Mouse (Mus musculus) hindbrain, embryonic 12.5 days (tissue): Measurements from ENCODE around the gene Oaz1. TPM values are rescaled to one million over a fixed set of nuclear protein-coding genes. Genes with fewer than 3 reads are reported as not detected.
A peak's percentile ranks its signal among the peaks of the same experiment; 100 is the strongest.
"Not testable (repeated sequence)": the region's sequence is repeated elsewhere in the genome, so short reads cannot be mapped to it uniquely, and the experiment has no call there.

Source experiments
- ATAC-seq: fragments of 200-750 bp; cut with Nextera tagmentation; 2 replicates; pipeline ENCODE4 v1.8.0; 2017; ENCODE audit warnings: moderate TSS enrichment; ENCODE audit not compliant: low FRiP score
- H3K27ac ChIP-seq: fragments of 300-500 bp; sonication (generic); 2 replicates; pipeline ENCODE4 v1.5.1; 2016; ENCODE audit warnings: mild to moderate bottlenecking
- H3K27me3 ChIP-seq: fragments of 300-500 bp; sonication (generic); 2 replicates; pipeline ENCODE4 v1.6.1; 2016; ENCODE audit warnings: mild to moderate bottlenecking
- H3K36me3 ChIP-seq: fragments of 300-500 bp; sonication (generic); 2 replicates; pipeline ENCODE4 v1.6.1; 2016; ENCODE audit warnings: mild to moderate bottlenecking
- H3K4me1 ChIP-seq: fragments of 300-500 bp; sonication (generic); 2 replicates; pipeline ENCODE4 v1.6.1; 2016
- H3K4me2 ChIP-seq: fragments of 300-500 bp; sonication (generic); replicated peaks from 2 replicates; pipeline ENCODE4 v1.6.1; 2016; ENCODE audit warnings: mild to moderate bottlenecking
- H3K4me3 ChIP-seq: fragments of 300-500 bp; sonication (generic); 2 replicates; pipeline ENCODE4 v1.5.1; 2016; ENCODE audit warnings: mild to moderate bottlenecking
- H3K9ac ChIP-seq: fragments of 300-500 bp; sonication (generic); 2 replicates; pipeline ENCODE4 v1.6.1; 2016; ENCODE audit warnings: mild to moderate bottlenecking, moderate library complexity
- H3K9me3 ChIP-seq: fragments of 300-500 bp; sonication (generic); replicated peaks from 2 replicates; pipeline ENCODE4 v1.6.1; 2016; ENCODE audit warnings: mild to moderate bottlenecking
- WGBS: fragments of 180-500 bp; shearing (Covaris S2); methylation state at CpG from one replicate; pipeline ENCODE4 v1.1.7; 2016; 5-methylcytosine and 5-hydroxymethylcytosine counted together
- polyA plus RNA-seq: library from polyadenylated mRNA; unstranded; fragments of >200 nt; fragmentation: Nextera tagmentation; extraction: Ambion mirVana; gene quantifications from 2 replicates; pipeline ENCODE4 v1.2.1, GENCODE M21; 2016

Oaz1 gene
- polyA plus RNA-seq, 1 experiment from 2014 or later = 1,389 TPM

DNA sequence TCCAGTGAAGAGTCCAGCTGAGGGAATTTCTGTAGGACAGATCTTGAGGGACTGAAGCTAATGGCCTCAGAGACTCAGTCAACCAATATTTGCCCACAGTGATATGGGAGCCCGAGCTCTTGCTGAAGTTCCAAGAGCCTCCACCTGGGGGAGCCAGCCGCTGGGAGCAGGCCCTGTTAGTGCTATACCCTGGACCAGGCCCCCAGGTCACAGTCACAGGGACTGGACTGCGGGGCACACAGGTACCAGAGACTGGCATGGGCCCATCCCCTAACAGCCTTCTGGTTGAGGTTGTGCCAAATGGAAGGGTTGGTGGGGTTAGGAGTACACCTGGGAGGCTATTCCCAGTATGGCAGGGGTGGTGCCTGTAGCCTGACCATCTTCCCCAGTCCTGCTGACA lies 20.5 kb upstream of the Oaz1 start:
- H3K27me3 ChIP-seq = peaks cover 55% of the 10 kb centered on the region
- peaks cover 41% of the 10 kb centered on the region for H3K4me1 ChIP-seq
- 0 out of 2 replicates have a peak overlapping the region, but pooled peaks have one; percentile 47 for H3K4me3 ChIP-seq
- H3K4me2 ChIP-seq = no peak overlapping the region
- 23% methylated on average over 3 of the region's 3 CpGs for WGBS
- H3K36me3 ChIP-seq = peaks cover 46% of the 10 kb centered on the region
- no peak overlapping the region for H3K27ac ChIP-seq
- peak; percentile 31 for ATAC-seq
- no peaks in the 10 kb centered on the region for H3K9me3 ChIP-seq
- H3K9ac ChIP-seq = peak overlapping the region; percentile 76; the same call in 1 of the 2 replicates

DNA sequence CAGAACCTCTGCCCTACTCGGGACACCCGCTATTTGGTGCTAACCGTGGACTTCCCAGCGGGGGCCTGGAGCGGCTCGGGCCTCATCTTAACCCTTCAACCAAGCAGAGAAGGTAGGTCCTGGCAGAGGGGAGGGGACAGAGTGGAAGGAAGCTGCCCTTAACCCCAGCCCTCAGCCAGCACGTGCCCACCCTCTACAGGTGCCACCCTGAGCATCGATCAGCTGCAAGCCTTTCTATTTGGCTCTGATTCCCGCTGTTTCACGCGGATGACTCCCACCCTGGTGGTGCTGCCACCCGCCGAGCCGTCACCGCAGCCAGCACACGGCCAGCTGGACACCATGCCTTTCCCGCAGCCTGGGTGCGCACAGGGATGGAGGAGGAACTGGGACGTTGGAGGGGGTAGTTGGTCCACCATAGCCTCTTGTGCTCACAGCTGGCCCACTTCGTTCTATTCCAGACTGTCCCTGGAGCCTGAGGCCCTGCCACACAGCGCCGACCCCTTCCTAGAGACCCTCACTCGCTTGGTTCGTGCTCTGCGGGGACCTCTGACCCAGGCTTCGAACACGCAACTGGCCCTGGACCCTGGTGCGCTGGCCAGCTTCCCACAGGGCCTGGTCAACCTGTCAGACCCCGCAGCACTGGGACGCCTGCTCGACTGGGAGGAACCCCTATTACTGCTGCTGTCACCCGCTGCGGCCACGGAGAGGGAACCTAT lies 20.0 kb upstream of the Oaz1 start:
- peak overlapping the region; percentile 98 for H3K4me2 ChIP-seq
- WGBS = 36% methylated on average over 34 of the region's 34 CpGs
- peaks cover 40% of the 10 kb centered on the region for H3K36me3 ChIP-seq
- no peaks in the 10 kb centered on the region for H3K9me3 ChIP-seq
- peak overlapping the region; percentile 47 for H3K4me3 ChIP-seq
- peak overlapping the region; percentile 76 for H3K9ac ChIP-seq
- peaks cover 41% of the 10 kb centered on the region for H3K4me1 ChIP-seq
- ATAC-seq = peak; percentile 15; the same call in 1 of the 2 replicates
- peaks cover 60% of the 10 kb centered on the region for H3K27me3 ChIP-seq
- peak overlapping the region; percentile 76 for H3K27ac ChIP-seq

DNA sequence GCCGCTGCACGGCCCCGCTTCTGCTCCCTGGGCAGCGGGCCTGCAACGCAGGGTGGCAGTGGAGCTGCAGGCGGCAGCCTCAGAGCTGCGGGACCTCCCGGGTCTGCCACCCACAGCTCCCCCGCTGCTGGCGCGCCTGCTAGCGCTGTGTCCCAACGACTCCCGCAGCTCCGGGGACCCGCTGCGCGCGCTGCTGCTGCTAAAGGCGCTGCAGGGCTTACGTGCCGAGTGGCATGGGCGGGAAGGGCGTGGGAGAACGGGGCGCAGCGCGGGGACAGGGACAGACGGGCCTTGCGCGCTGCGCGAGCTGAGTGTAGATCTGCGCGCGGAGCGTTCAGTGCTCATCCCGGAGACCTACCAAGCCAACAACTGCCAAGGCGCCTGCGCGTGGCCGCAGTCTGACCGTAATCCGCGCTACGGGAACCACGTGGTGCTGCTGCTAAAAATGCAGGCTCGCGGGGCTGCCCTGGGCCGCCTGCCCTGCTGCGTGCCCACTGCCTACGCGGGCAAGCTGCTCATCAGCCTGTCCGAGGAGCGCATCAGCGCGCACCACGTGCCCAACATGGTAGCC lies 19.3 kb upstream of the Oaz1 start:
- Histone ChIP-seq H3K4me3 (peak overlapping the region; percentile 47), H3K27ac (peak overlapping the region; percentile 76), H3K9me3 (no peaks in the 10 kb centered on the region), H3K9ac (peak overlapping the region; percentile 76), H3K4me2 (peak overlapping the region; percentile 98), H3K27me3 (peaks cover 63% of the 10 kb centered on the region), H3K4me1 (peaks cover 41% of the 10 kb centered on the region), H3K36me3 (peaks cover 34% of the 10 kb centered on the region)
- peak; percentile 78 for ATAC-seq
- WGBS = under 1% methylated on average over 58 of the region's 58 CpGs

DNA sequence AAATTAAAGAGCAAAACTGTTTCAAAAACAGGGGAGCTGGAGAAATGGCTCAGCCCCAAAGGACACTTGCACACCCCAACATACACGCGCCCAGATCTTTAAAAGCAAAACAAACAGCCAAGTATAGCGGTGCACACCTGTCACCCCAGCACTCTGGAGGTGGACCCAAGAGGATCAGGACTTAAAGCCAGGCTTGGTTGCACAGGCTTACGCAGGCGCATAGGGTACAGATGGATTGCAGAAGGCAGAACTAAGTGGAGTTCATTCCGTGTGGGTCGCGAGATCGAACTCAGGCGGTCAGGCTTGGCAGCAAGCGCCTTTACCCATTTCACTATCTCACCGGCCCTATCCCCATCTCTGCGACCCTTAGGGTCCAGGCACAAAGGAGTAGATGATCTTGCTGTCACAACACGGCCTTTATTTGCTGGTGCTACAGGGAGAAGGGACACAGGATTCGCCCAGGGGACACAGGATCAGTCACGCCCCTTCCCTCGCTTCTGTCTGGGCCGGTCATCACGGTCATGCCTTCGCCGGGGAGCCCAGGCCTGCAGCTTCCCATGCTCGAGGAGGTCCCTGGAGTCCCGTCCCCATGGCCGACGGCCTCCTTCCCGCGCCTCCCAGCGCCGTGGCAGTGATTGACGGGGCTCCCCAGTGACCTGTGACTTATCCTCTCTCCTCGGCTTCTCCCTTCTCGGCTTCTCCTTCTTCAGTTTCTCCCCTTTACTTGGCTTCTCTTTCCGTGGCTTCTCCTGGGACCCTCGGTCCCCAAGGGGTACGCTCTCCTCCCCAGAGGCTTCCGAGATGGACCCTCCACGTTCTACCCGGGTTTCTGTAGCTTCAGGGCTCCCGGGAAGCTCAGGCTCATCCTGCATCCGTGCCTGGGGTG lies 18.1 kb upstream of the Oaz1 start:
- H3K27ac ChIP-seq = 0 out of 2 replicates have a peak overlapping the region, but pooled peaks have one; percentile 76
- H3K9ac ChIP-seq = 0 out of 2 replicates have a peak overlapping the region, but pooled peaks have one; percentile 76
- H3K4me1 ChIP-seq = peaks cover 41% of the 10 kb centered on the region
- peak overlapping the region; percentile 98 for H3K4me2 ChIP-seq
- WGBS = 17% methylated on average over 40 of the region's 40 CpGs
- H3K4me3 ChIP-seq = peak overlapping the region; percentile 19
- H3K27me3 ChIP-seq = peaks cover 65% of the 10 kb centered on the region
- ATAC-seq = no peak
- peaks cover 22% of the 10 kb centered on the region for H3K36me3 ChIP-seq
- no peaks in the 10 kb centered on the region for H3K9me3 ChIP-seq

DNA sequence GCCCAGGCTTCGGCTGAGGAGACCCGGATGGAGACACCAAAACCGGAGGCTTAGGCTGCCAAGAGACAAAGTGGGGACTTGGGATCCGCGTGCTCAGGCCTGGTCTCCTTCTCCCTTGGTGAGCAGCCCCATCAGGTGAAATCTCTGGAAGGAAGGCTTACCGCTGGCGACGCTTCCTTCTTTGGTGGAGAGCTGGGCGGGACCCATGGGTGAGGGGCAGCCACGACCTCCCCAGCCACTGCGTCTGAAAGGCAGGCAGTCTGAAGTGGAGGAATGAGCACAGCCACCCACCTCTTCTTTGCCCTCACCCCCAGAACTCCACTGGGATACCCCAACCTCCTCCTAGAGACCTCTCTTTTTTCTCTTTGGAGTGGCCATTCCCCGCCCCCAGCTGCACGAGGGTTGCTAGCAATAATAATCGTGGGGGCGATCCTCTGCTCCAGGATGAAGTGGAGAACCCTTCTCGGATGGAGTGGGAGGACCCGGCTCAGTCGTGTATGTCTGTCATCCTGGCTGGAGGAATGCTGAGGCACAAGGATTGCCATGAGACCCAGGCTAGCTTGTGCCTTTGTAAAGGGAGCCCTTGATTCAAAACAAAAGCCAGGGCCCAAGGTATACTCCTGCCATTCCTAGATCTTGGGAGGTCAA lies 17.3 kb upstream of the Oaz1 start:
- Histone ChIP-seq H3K9me3 (no peaks in the 10 kb centered on the region), H3K4me2 (peak overlapping the region; percentile 38), H3K27me3 (peaks cover 69% of the 10 kb centered on the region), H3K9ac (0 out of 2 replicates have a peak overlapping the region, but pooled peaks have one; percentile 33), H3K27ac (no peak overlapping the region), H3K36me3 (peaks cover 14% of the 10 kb centered on the region), H3K4me1 (peaks cover 41% of the 10 kb centered on the region), H3K4me3 (peak overlapping the region; percentile 19)
- no peak for ATAC-seq
- WGBS = 5% methylated on average over 18 of the region's 18 CpGs

DNA sequence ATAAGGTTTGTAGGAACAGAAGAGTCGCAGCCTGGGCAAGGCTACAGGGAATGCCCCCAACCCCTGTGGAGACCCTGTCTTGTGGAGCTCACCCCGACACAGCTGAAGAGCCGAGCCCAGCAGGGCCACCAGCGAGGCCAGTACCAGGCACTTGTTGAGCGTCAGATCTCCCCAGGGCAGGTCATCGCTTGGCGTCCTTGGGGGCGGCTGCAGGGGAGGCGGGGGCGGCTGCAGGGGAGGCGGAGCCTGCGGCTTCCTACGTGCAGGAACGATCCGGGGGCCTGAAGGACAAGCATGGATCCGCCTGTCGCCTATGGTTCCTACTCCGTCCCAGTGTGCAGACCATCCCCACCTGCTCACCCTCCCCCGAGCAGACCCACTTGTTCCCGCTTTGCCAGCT lies 16.4 kb upstream of the Oaz1 start:
- no peak overlapping the region for H3K4me3 ChIP-seq

DNA sequence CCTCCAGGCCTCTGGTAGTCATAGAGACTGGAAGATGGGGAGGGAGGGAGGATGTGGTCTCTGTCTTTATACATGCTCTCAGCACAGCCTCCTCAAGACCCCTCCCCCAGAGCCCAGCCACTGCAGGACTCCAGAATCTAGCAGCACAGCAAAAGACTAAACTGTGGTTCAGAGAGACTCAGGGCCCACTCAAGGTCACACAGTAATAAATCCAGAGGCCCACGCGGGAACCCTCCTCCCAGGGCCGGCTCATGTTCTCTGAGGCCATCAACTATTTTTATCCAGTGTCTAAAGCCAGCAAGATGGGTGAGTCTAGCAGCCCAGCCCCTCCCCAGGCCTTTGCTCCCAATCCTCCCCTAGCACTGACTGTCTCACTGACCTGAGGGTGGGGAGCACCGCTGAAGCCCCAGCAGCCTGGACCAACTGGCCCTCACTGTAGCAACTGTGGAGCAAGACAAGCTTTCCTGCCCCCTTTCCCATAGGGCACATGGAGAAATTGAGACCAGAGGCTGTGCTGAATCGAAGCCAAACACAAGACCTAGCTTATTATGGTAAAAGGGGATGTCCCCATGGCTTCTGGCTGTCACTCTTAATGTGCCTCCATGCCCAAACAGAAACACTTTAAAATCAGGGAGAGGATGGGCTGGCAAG lies 13.9 kb upstream of the Oaz1 start:
- H3K36me3 ChIP-seq = no peaks in the 10 kb centered on the region
- no peak for ATAC-seq
- no peak overlapping the region for H3K9ac ChIP-seq
- H3K27me3 ChIP-seq = peaks cover 42% of the 10 kb centered on the region
- WGBS = 67% methylated on average over 5 of the region's 5 CpGs
- no peak overlapping the region for H3K27ac ChIP-seq
- H3K4me3 ChIP-seq = no peak overlapping the region
- H3K4me2 ChIP-seq = no peak overlapping the region
- no peaks in the 10 kb centered on the region for H3K9me3 ChIP-seq
- peaks cover 23% of the 10 kb centered on the region for H3K4me1 ChIP-seq

More for the DNA sequence above, 16.4 kb upstream of the Oaz1 start:
- H3K27me3 ChIP-seq = peaks cover 62% of the 10 kb centered on the region
- H3K27ac ChIP-seq = no peak overlapping the region
- ATAC-seq = no peak
- 5% methylated on average over 20 of the region's 20 CpGs for WGBS
- H3K4me2 ChIP-seq = peak overlapping the region; percentile 23; the same call in 1 of the 2 replicates
- H3K9me3 ChIP-seq = no peaks in the 10 kb centered on the region
- no peak overlapping the region for H3K9ac ChIP-seq
- peaks cover 4% of the 10 kb centered on the region; the same call in 1 of the 2 replicates for H3K36me3 ChIP-seq
- H3K4me1 ChIP-seq = peaks cover 41% of the 10 kb centered on the region

DNA sequence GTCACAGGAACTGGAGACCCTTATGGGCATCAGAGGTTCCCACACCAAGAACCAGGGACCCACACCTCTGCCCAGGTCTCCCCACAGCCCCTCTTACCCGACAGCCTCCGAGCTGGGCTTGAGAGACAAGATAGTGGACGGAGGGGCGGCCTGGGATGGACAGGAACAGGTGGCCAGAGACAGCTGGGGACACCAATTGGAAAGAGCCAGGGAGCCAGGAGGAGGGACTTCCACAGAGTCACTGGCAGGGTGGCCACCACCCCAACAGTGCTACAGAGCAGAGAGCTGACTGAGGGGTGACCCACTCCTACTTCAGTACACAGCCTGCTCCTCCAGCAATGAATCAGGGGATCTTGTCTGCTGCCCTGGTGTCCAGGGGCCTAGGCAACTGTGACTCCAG lies 13.1 kb upstream of the Oaz1 start, which contains the start of gene Jsrp1:
Jsrp1 (minus strand) TSS at position 133 of the 400 bp plus-strand sequence.
- Histone ChIP-seq H3K4me3 (no peak within 1 kb of the TSS), H3K9ac (no peak within 1 kb of the TSS), H3K36me3 (no peaks in the 10 kb centered on the region), H3K27me3 (peaks cover 38% of the 10 kb centered on the region), H3K4me1 (peaks cover 14% of the 10 kb centered on the region), H3K27ac (no peak within 1 kb of the TSS), H3K9me3 (no peaks in the 10 kb centered on the region), H3K4me2 (no peak within 1 kb of the TSS)
- WGBS = 83% methylated on average over 4 of the region's 4 CpGs
- ATAC-seq = no peak

DNA sequence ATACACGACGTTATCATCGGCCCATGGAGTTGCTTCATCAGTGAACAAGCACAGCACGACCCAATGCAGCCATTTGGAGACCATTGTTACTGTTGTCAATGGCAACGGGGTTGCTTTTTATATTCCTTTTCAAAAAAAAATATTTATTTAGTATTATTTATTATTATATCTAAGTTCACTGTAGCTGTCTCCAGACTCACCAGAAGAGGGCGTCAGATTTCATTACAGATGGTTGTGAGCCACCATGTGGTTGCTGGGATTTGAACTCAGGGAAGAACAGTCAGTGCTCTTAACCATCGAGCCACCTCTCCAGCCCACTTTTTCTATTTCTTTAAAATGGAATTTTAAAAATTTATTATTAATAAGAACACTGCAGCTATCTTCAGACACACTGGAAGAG lies 11.7 kb upstream of the Oaz1 start:
- Histone ChIP-seq H3K27me3 (peaks cover 25% of the 10 kb centered on the region), H3K4me1 (peaks cover 5% of the 10 kb centered on the region), H3K27ac (no peak overlapping the region), H3K9ac (no peak overlapping the region), H3K4me3 (no peak overlapping the region), H3K4me2 (no peak overlapping the region), H3K36me3 (no peaks in the 10 kb centered on the region), H3K9me3 (no peaks in the 10 kb centered on the region)
- no peak for ATAC-seq
- WGBS = 64% methylated on average over 7 of the region's 7 CpGs

DNA sequence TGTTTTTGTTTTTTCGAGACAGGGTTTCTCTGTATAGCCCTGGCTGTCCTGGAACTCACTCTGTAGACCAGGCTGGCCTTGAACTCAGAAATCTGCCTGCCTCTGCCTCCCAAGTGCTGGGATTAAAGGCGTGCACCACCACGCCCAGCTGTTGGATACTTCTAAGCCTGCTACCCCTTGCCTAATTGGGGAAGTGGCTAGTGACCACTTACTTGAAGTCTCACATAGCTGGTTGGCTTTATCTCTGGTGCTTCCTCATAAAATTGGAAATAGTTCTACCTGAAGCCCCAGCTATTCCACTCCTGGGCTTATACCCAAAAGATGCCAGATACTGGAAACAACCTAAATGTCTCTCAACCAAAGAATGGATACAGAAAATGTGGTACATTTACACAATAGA lies 10.2 kb upstream of the Oaz1 start:
- H3K9me3 ChIP-seq, H3K4me3 ChIP-seq, ATAC-seq, H3K27ac ChIP-seq, H3K36me3 ChIP-seq, H3K9ac ChIP-seq, H3K27me3 ChIP-seq, H3K4me2 ChIP-seq, H3K4me1 ChIP-seq: not testable (repeated sequence)
- 91% methylated on average over 3 of the region's 3 CpGs for WGBS

DNA sequence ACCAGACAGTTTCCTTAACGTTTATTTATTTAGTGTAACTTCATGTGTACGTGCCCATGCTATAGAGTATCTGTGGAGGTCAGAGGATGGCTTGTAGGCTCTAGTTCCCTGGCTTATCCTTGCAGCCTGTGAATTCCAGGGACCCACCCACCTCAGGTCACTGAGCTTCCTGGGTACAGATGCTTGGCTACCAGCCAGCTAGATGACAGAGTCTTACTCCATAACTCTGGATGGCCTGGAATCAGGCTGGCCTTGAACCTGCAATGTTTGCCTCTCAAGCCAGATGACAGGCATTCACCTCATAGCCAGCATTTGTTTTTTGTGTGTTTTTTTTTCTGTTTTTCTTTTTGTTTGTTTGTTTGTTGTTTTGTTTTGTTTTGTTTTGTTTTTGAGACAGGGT lies 9.3 kb upstream of the Oaz1 start:
- Histone ChIP-seq H3K4me2 (no peak overlapping the region), H3K36me3 (no peaks in the 10 kb centered on the region), H3K9me3 (no peaks in the 10 kb centered on the region), H3K9ac (no peak overlapping the region), H3K27me3 (peaks cover 5% of the 10 kb centered on the region; the same call in 1 of the 2 replicates), H3K4me3 (no peak overlapping the region), H3K27ac (no peak overlapping the region), H3K4me1 (no peaks in the 10 kb centered on the region)
- 79% methylated on average over 2 of the region's 2 CpGs for WGBS
- ATAC-seq = no peak
